Mouse (Mus musculus) hindbrain, embryonic 16.5 days (tissue): ENCODE measurements around the gene Vamp5. TPM values are rescaled to one million over a fixed set of nuclear protein-coding genes. Genes with fewer than 3 reads are reported as not detected.

ENCODE experiments used
- ATAC-seq: fragments of 200-750 bp; cut with Nextera tagmentation; 2 replicates; pipeline ENCODE4 v1.8.0; 2017; ENCODE audit warnings: moderate TSS enrichment, moderate library complexity
- H3K27ac ChIP-seq: fragments of 300-500 bp; sonication (generic); 2 replicates; pipeline ENCODE4 v1.5.1; 2014; ENCODE audit warnings: low read depth, mild to moderate bottlenecking, control low read depth, low read length, moderate library complexity
- H3K27me3 ChIP-seq: fragments of 300-500 bp; sonication (generic); replicated peaks from 2 replicates; pipeline ENCODE4 v1.6.1; 2014; ENCODE audit warnings: low read length; ENCODE audit not compliant: control insufficient read depth, insufficient read depth
- H3K36me3 ChIP-seq: fragments of 300-500 bp; sonication (generic); 2 replicates; pipeline ENCODE4 v1.6.1; 2014; ENCODE audit warnings: mild to moderate bottlenecking, low read length, moderate library complexity, mixed read lengths; ENCODE audit not compliant: control insufficient read depth, insufficient read depth
- H3K4me1 ChIP-seq: fragments of 300-500 bp; sonication (generic); 2 replicates; pipeline ENCODE4 v1.6.1; 2014; ENCODE audit warnings: low read depth, low read length; ENCODE audit not compliant: control insufficient read depth, insufficient read depth
- H3K4me2 ChIP-seq: fragments of 300-500 bp; sonication (generic); 2 replicates; pipeline ENCODE4 v1.6.1; 2014; ENCODE audit warnings: mild to moderate bottlenecking, low read length, control low read depth, moderate library complexity
- H3K4me3 ChIP-seq: fragments of 300-500 bp; sonication (generic); 2 replicates; pipeline ENCODE4 v1.5.1; 2014; ENCODE audit warnings: mild to moderate bottlenecking, low read length, control low read depth, moderate library complexity
- H3K9ac ChIP-seq: fragments of 300-500 bp; sonication (generic); 2 replicates; pipeline ENCODE4 v1.6.1; 2014; ENCODE audit warnings: low read depth, mild to moderate bottlenecking, control low read depth, low read length, moderate library complexity
- H3K9me3 ChIP-seq: fragments of 300-500 bp; sonication (generic); 2 replicates; pipeline ENCODE4 v1.6.1; 2014; ENCODE audit warnings: mild to moderate bottlenecking, low read length, moderate library complexity; ENCODE audit not compliant: control insufficient read depth
- WGBS: fragments of 180-500 bp; shearing (Covaris S2); extraction: QIAGEN DNeasy Blood & Tissue Kit; methylation state at CpG from one replicate; pipeline ENCODE4 v1.1.7; 2014; 5-methylcytosine and 5-hydroxymethylcytosine counted together
- polyA plus RNA-seq: library from polyadenylated mRNA; unstranded; fragments of >200 nt; fragmentation: Nextera tagmentation; extraction: Ambion mirVana; gene quantifications from 2 replicates; pipeline ENCODE4 v1.2.1, GENCODE M21; 2015

Vamp5 gene
- polyA plus RNA-seq, 1 experiment from 2014 or later = 20.1 TPM

GRCm38 (mm10) chr6:72414076-72414756 is 33.9 kb upstream of the Vamp5 start, which contains the start of gene Ggcx:
TSS of gene Ggcx (plus strand) at chr6:72414308.
- Histone ChIP-seq H3K9me3 (no peaks in the 10 kb centered on the region), H3K9ac (peak within 1 kb of the TSS; percentile 81), H3K4me1 (peaks cover 15% of the 10 kb centered on the region), H3K27ac (peak within 1 kb of the TSS; percentile 32), H3K27me3 (no peaks in the 10 kb centered on the region; the same call in 1 of the 2 replicates), H3K4me2 (peak within 1 kb of the TSS; percentile 69), H3K36me3 (peaks cover 4% of the 10 kb centered on the region; the same call in 1 of the 2 replicates), H3K4me3 (peak within 1 kb of the TSS; percentile 65)
- 1% methylated on average over 33 of the region's 33 CpGs for WGBS
- ATAC-seq = peak; percentile 96

GRCm38 (mm10) chr6:72410518-72410917 is 30.2 kb upstream of the Vamp5 start:
- no peaks in the 10 kb centered on the region for H3K36me3 ChIP-seq
- H3K27ac ChIP-seq = no peak overlapping the region
- no peaks in the 10 kb centered on the region; the same call in 1 of the 2 replicates for H3K27me3 ChIP-seq
- no peak overlapping the region for H3K4me3 ChIP-seq
- H3K4me2 ChIP-seq = no peak overlapping the region
- no peak overlapping the region for H3K9ac ChIP-seq
- peaks cover 12% of the 10 kb centered on the region for H3K4me1 ChIP-seq
- ATAC-seq = no peak
- WGBS = 82% methylated on average over 7 of the region's 7 CpGs
- no peaks in the 10 kb centered on the region for H3K9me3 ChIP-seq

- Histone ChIP-seq H3K9ac (no peak overlapping the region), H3K4me2 (no peak overlapping the region), H3K27ac (no peak overlapping the region), H3K9me3 (no peaks in the 10 kb centered on the region), H3K36me3 (no peaks in the 10 kb centered on the region), H3K27me3 (no peaks in the 10 kb centered on the region; the same call in 1 of the 2 replicates), H3K4me1 (peaks cover 8% of the 10 kb centered on the region), H3K4me3 (no peak overlapping the region)
- no peak for ATAC-seq
- WGBS = 28% methylated on average over 1 of the region's 1 CpGs
Measured at GRCm38 (mm10) chr6:72410003-72410402, 29.7 kb upstream of the Vamp5 start.

GRCm38 (mm10) chr6:72409567-72409966 is 29.3 kb upstream of the Vamp5 start:
- Histone ChIP-seq H3K4me2 (no peak overlapping the region), H3K27ac (no peak overlapping the region), H3K4me1 (peaks cover 4% of the 10 kb centered on the region; the same call in 1 of the 2 replicates), H3K9me3 (no peaks in the 10 kb centered on the region), H3K36me3 (no peaks in the 10 kb centered on the region), H3K4me3 (no peak overlapping the region), H3K27me3 (no peaks in the 10 kb centered on the region; the same call in 1 of the 2 replicates), H3K9ac (no peak overlapping the region)
- WGBS = 11% methylated on average over 3 of the region's 3 CpGs
- ATAC-seq = no peak

- Histone ChIP-seq H3K9me3 (no peaks in the 10 kb centered on the region), H3K4me3 (no peak overlapping the region), H3K4me2 (no peak overlapping the region), H3K36me3 (no peaks in the 10 kb centered on the region), H3K27me3 (no peaks in the 10 kb centered on the region; the same call in 1 of the 2 replicates), H3K27ac (no peak overlapping the region), H3K4me1 (no peaks in the 10 kb centered on the region), H3K9ac (no peak overlapping the region)
- peak; percentile 63; the same call in 1 of the 2 replicates for ATAC-seq
- 2% methylated on average over 5 of the region's 5 CpGs for WGBS
Measured at GRCm38 (mm10) chr6:72407119-72407518, 26.9 kb upstream of the Vamp5 start.

- H3K4me3 ChIP-seq = no peak overlapping the region
- H3K27ac ChIP-seq = no peak overlapping the region
- H3K4me1 ChIP-seq = no peaks in the 10 kb centered on the region
- no peak overlapping the region for H3K4me2 ChIP-seq
- H3K27me3 ChIP-seq = no peaks in the 10 kb centered on the region
- H3K36me3 ChIP-seq = no peaks in the 10 kb centered on the region
- no peak overlapping the region for H3K9ac ChIP-seq
- no peaks in the 10 kb centered on the region for H3K9me3 ChIP-seq
- ATAC-seq = no peak
- WGBS = 85% methylated on average over 7 of the region's 7 CpGs
Measured at GRCm38 (mm10) chr6:72405356-72405755, 25.1 kb upstream of the Vamp5 start.

- no peaks in the 10 kb centered on the region for H3K27me3 ChIP-seq
- ATAC-seq = no peak
- H3K4me2 ChIP-seq = no peak overlapping the region
- H3K4me3 ChIP-seq = no peak overlapping the region
- H3K4me1 ChIP-seq = no peaks in the 10 kb centered on the region
- no peaks in the 10 kb centered on the region for H3K9me3 ChIP-seq
- no peaks in the 10 kb centered on the region for H3K36me3 ChIP-seq
- WGBS = 28% methylated on average over 7 of the region's 7 CpGs
- no peak overlapping the region for H3K27ac ChIP-seq
- no peak overlapping the region for H3K9ac ChIP-seq
Measured at GRCm38 (mm10) chr6:72401875-72402274, 21.6 kb upstream of the Vamp5 start.

- no peak overlapping the region for H3K4me3 ChIP-seq
- no peaks in the 10 kb centered on the region for H3K36me3 ChIP-seq
- H3K9ac ChIP-seq = no peak overlapping the region
- H3K27me3 ChIP-seq = no peaks in the 10 kb centered on the region
- no peak overlapping the region for H3K27ac ChIP-seq
- ATAC-seq = no peak
- H3K9me3 ChIP-seq = no peaks in the 10 kb centered on the region
- no peak overlapping the region for H3K4me2 ChIP-seq
- 40% methylated on average over 2 of the region's 2 CpGs for WGBS
- no peaks in the 10 kb centered on the region for H3K4me1 ChIP-seq
Measured at GRCm38 (mm10) chr6:72399967-72400366, 19.7 kb upstream of the Vamp5 start.

GRCm38 (mm10) chr6:72396837-72397251 is 16.6 kb upstream of the Vamp5 start:
- Histone ChIP-seq H3K9me3 (no peaks in the 10 kb centered on the region), H3K9ac (no peak overlapping the region), H3K4me2 (no peak overlapping the region), H3K36me3 (no peaks in the 10 kb centered on the region), H3K27me3 (no peaks in the 10 kb centered on the region), H3K27ac (no peak overlapping the region), H3K4me1 (no peaks in the 10 kb centered on the region), H3K4me3 (no peak overlapping the region)
- no peak for ATAC-seq
- WGBS = 90% methylated on average over 10 of the region's 10 CpGs
